Mouse (Mus musculus): ENCODE results near the gene Clasp2.

Clasp2 gene

GRCm38 (mm10) chr9:113930534-113931374 is 189.5 kb downstream of the Clasp2 start, which contains the start of gene Ubp1:
Gene Ubp1, plus strand, starts transcription at chr9:113930934.
- peak; percentile 99 for DNase-seq (ENCODE audit: low read depth, low spot score)

- DNase-seq (ENCODE audit: low read depth, low spot score), result peak; percentile 29
These were observed 190.3 kb downstream of the Clasp2 start for GRCm38 (mm10) chr9:113931375-113932099.

GRCm38 (mm10) chr9:113932100-113932470 is 190.8 kb downstream of the Clasp2 start:
- peak; percentile 16 for DNase-seq (ENCODE audit: low read depth, low spot score)

GRCm38 (mm10) chr9:113932501-113932900 is 191.2 kb downstream of the Clasp2 start:
- no peak for DNase-seq (ENCODE audit: low read depth, low spot score)

- no peak for DNase-seq (ENCODE audit: low read depth, low spot score)
These were observed 194.4 kb downstream of the Clasp2 start for GRCm38 (mm10) chr9:113935638-113936037.

- no peak for DNase-seq (ENCODE audit: low read depth, low spot score)
These were observed 198.0 kb downstream of the Clasp2 start for GRCm38 (mm10) chr9:113939063-113939850.

GRCm38 (mm10) chr9:113941103-113941805 is 200.0 kb downstream of the Clasp2 start:
- DNase-seq (ENCODE audit: low read depth, low spot score), result no peak

GRCm38 (mm10) chr9:113943372-113943771 is 202.1 kb downstream of the Clasp2 start:
- no peak for DNase-seq (ENCODE audit: low read depth, low spot score)

- no peak for DNase-seq (ENCODE audit: low read depth, low spot score)
These were observed 205.9 kb downstream of the Clasp2 start for GRCm38 (mm10) chr9:113947216-113947615.

- no peak for DNase-seq (ENCODE audit: low read depth, low spot score)
These were observed 216.5 kb downstream of the Clasp2 start for GRCm38 (mm10) chr9:113957777-113958176.

GRCm38 (mm10) chr9:113963718-113964117 is 222.4 kb downstream of the Clasp2 start:
- no peak for DNase-seq (ENCODE audit: low read depth, low spot score)

GRCm38 (mm10) chr9:113964415-113964814 is 223.1 kb downstream of the Clasp2 start:
- no peak for DNase-seq (ENCODE audit: low read depth, low spot score)

GRCm38 (mm10) chr9:113966838-113967237 is 225.6 kb downstream of the Clasp2 start:
- DNase-seq (ENCODE audit: low read depth, low spot score), result no peak

- no peak for DNase-seq (ENCODE audit: low read depth, low spot score)
These were observed 227.7 kb downstream of the Clasp2 start for GRCm38 (mm10) chr9:113968967-113969366.

All from forelimb bud, embryonic 11.5 days (tissue).